In genomic region chr17:12832231-12832630, GRCm38 (mm10) we compare ENCODE assay signal across 12 mouse cellular contexts. TPM values are rescaled to one million over a fixed set of nuclear protein-coding genes. Genes with fewer than 3 reads are reported as not detected.
A peak's percentile ranks its signal among the peaks of the same experiment; 100 is the strongest.
DNase-seq lines count a peak whose midpoint lies in the region; ATAC-seq lines count a peak whose summit lies in the region.
"Had no signal": no experiment of that assay in that cellular context is flagged by ENCODE, and none has a peak within 500 bp of the region (broad histone marks: within the 10 kb centered on the region; RNA-seq: fewer than 3 reads in every experiment).

No protein-coding gene starts in this region.

- 92% methylated on average over 3 of the region's 3 CpGs for WGBS in heart, embryonic 11.5 days (ENCODE audit: insufficient replicate concordance)

- no peaks in the 10 kb centered on the region for H3K9me3 ChIP-seq in heart, embryonic 11.5 days (replicated peaks; ENCODE audit: control insufficient read depth, low read length)

- no peaks in the 10 kb centered on the region for H3K36me3 ChIP-seq in heart, embryonic 11.5 days (ENCODE audit: control insufficient read depth, insufficient read depth, low read length)

- no peaks in the 10 kb centered on the region for H3K4me1 ChIP-seq in heart, embryonic 11.5 days (ENCODE audit: control insufficient read depth, insufficient read depth, low read length)

- H3K9ac ChIP-seq in heart, embryonic 11.5 days (ENCODE audit: low read depth, low read length) = no peak overlapping the region
- H3K9ac ChIP-seq: liver, postnatal 0 days had no signal

- H3K27me3 ChIP-seq in heart, embryonic 11.5 days (ENCODE audit: control insufficient read depth, insufficient read depth, low read length) = no peaks in the 10 kb centered on the region

- no peak overlapping the region for H3K4me2 ChIP-seq in heart, embryonic 11.5 days

- H3K27ac ChIP-seq in heart, embryonic 11.5 days (ENCODE audit: low read depth, low read length) = no peak overlapping the region

- DNase-seq in heart, adult 11 months = peak; percentile 97
- peak; percentile 89 to 94 for DNase-seq in adrenal gland, adult (ENCODE audit: inconsistent age in 2 of 2, low spot score in 1 of 2)
- peak; percentile 19 to 37 for DNase-seq in cerebellum, postnatal 10 days
- peak; percentile 73 for DNase-seq in heart, postnatal 4 days
- DNase-seq in c-Kit-positive CD71-positive TER-119-positive erythroid progenitor cells, embryonic 14.5 days (ENCODE audit: low spot score) = no peak
- no peak for DNase-seq in embryo, embryonic 9.5 days (ENCODE audit: extremely low spot score)
- no peak for DNase-seq in left cerebral cortex, postnatal 36 days (ENCODE audit: low spot score in 2 of 2)
- DNase-seq: layer of hippocampus, postnatal 36 days; liver, postnatal 0 days had no signal

- intact Hi-C loops in left cerebral cortex, postnatal 36 days (cut with DNase I) = no loop called here

- no peak overlapping the region for H3K4me3 ChIP-seq in heart, embryonic 11.5 days (ENCODE audit: low read depth, low read length)

- ATAC-seq in heart, embryonic 11.5 days (replicated peaks; ENCODE audit: insufficient number of reproducible peaks, low FRiP score, low TSS enrichment) = no peak
- ATAC-seq: inflammation-experienced regulatory T-cells, adult 6 months; liver, postnatal 0 days had no signal

RNA-seq across cellular contexts. Expression of gene Mas1, which starts 35.7 kb away (rescaled TPM):
- 0.17 and 0.54 TPM in 2 replicates for polyA plus RNA-seq in heart, embryonic 11.5 days (2014; fragmentation: Nextera tagmentation; extraction: Ambion mirVana)
- under 1 TPM; 0.34 to 0.41 TPM for total RNA-seq in heart, postnatal 4 days (2021)
- 10 to 100 TPM; 27.4 to 35.8 TPM for total RNA-seq in left cerebral cortex, postnatal 36 days (2021)

RNA-seq across cellular contexts. Expression of gene Mrgprh, which starts 43.6 kb away (rescaled TPM):
- polyA plus RNA-seq in heart, embryonic 11.5 days (2014; fragmentation: Nextera tagmentation; extraction: Ambion mirVana) = 0.10 and 0.25 TPM in 2 replicates
- total RNA-seq in heart, postnatal 4 days (2021) = under 1 TPM; 0.36 to 0.95 TPM
- total RNA-seq in left cerebral cortex, postnatal 36 days (2021) = under 1 TPM in 1 of 2 experiments, not detected in 1; 0.37 TPM
- total RNA-seq: layer of hippocampus, postnatal 36 days had no signal
- polyA plus RNA-seq: inflammation-experienced regulatory T-cells, adult 6 months; liver, postnatal 0 days; neural tube, embryonic 11.5 days had no signal

Comparison
In these comparisons a context has a peak if more than half of its experiments do, and no peak if none do; other contexts are left out.
1. DNase-seq: peak in heart, adult 11 months (single experiment), adrenal gland, adult (2 of 2), cerebellum, postnatal 10 days (2 of 2) and heart, postnatal 4 days (single experiment); none in c-Kit-positive CD71-positive TER-119-positive erythroid progenitor cells, embryonic 14.5 days (single experiment), embryo, embryonic 9.5 days (single experiment) and left cerebral cortex, postnatal 36 days (0 of 2).
2. RNA of gene Mas1, which starts 35.7 kb away (total RNA-seq): 27.4 to 35.8 TPM in left cerebral cortex, postnatal 36 days; 0.34 to 0.41 TPM in heart, postnatal 4 days; every median in the first group is over 10 times any median in the second.